Mouse (Mus musculus): ENCODE measurements around the gene Cog5.

Cog5 gene

DNA sequence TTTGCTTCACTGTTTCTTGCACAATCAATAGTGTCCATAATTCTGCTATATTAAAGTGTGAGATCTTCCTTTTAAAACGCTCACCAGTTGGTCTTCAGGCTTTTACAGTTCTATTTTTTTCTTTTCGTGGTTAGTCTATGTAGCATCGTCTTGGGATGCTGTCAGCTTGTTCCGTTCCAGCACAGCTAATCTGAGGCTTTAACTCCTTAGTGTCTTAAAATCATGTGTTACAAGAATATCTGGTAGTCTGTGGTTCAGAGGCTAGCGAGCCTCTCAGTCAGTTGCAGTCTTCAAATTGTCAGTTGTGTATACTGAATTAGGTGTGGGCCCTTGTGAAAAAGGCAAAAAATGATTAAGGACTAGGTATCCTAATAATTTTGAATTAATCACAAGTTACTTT, 57.6 kb downstream of the Cog5 start:
- DNase-seq, result peak; percentile 49 to 52

DNA sequence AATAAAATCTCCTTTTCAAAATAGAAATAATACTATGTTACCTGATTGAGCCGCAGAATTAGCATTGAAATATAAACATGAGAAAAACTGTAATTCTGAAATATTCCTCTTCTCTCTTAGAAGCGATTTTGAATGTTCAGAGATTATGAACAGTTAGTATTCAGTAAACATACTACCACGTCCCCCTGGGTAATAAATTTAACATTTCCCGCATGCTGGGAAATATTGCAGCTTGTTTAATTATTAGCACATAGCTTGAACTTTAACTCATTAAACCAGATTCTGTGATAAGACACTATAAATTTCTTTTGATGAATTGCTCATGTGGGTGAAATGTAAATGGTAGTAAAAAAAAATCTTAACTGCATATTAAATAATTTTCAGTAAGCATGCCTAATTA, 58.1 kb downstream of the Cog5 start:
- no peak for DNase-seq

DNA sequence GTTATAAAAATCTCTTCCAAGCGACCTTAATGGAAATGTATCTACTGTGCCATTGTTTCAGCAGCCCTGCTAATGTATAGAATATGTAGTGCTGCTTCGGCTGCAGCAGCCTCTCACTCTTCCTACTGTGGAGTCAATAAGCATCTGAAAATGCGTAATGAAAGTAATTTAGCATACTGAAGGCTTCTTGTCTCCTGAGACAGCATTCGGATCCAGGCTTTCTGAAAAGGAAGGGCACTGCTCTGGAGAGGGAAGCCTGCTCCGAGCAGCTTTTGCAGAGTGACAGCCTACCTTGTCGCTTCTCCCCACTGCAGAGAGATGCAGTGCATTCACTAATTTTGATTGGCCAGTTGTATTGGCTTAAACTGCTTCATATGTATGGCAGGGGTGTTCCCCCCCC, 58.9 kb downstream of the Cog5 start, which contains the start of gene Gpr22:
Gpr22 (minus strand) TSS at position 348 of the 400 bp plus-strand sequence.
- peak; percentile 83 to 86 for DNase-seq

DNA sequence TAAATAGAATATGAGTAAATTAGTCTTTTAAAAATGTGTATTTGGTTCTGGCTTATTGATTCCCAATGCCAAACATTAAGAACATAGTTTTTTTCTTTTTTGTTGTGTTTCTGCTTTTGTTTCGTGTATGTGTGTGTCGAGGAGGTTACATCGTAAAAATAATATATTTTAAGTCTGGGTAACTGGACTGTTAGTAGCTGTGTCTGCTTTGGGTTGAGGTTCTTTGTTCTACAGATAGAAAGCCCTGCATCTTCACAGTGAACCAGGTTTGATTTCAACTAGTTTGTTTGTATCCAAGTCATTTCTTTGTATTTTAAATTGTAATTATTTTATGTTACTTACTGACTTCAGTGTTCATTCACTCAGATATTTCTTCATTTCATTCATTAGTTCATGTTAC, 59.4 kb downstream of the Cog5 start:
- DNase-seq, result no peak

DNA sequence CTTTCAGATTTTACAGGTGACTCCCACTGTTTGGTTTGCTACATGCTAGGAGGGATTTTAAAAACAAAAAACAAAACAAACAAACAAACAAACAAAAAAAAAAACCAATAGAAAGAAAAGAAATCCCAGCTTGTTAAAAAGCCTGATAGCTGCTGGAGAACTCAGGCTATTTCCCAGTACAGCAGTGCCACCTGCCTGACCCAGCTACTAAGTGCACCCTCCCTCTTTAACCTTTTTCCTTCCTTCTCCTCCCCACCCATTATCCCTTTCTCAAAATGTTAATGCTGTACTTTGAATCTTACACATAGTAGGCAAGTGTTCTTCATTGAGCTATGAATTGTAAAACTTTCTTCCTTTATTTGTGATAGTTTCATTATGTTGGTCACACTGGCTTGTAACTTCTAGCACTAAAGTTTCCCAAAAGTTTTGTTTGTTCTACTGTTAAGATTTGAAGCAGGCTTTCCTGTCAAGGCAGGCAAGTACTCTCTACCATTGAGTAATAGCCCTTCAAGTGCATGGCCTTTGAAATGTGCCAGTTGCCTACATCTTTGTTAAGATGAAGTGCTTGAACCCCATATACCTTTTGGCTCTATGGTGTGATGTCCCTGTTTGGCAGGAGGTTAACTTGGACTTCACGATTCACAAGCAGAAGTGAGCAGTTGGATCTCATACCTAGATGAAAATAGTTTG, 65.1 kb downstream of the Cog5 start:
- DNase-seq, result peak in 1 of 2 experiments; percentile 47

DNA sequence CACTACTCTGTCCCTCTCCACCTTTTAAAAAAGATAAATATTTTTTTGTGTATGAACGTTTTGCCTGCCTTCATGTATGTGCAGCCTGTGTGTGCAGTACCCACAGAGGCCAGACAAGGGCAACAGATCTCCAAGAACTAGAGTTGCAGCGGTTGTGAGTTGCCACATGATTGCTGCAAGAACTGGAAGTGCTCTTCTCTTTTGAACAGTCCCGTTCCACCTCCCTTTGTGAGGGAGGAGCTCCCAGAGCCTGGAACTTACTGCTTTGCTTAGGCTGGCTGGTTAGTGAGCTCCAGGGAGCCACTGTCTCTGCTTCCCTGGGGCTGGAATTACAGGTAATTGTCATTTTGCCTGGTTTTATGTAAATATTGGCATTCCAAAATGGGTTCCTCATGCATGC, 69.9 kb downstream of the Cog5 start:
- DNase-seq, result no peak

DNA sequence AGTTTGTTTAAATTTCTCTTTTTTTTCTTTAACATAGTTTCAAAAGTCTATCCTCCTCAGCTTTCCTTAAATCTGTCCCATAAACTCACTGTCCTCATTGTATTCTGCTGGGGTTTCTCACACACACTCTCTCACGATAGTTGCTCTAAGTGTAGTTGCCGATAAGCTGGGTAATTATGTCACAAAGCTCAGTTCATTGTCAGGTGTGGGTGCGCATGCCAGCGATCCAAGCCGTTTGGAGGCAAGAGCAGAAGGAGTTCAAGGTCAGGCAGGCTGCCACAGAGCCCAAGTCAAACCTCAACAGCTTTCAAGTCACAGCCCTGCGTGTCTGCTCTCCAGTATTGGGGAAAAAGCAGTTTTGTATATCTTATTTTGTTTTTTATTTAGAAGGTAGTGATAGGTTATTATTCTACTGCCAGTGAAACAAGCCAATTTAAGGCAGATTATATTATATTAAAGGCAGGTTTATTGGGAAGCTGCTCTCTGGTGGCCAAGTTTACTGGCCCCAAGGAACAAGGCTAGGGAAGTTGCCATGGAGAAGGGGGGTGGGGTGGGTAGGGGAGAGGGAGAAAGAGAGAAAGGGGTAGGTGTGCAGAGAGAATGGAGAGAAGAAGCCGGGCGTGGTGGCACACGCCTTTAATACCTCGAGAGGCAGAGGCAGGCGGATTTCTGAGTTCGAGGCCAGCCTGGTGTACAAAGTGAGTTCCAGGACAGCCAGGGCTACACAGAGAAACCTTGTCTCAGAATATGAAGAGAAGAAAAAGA, 71.0 kb downstream of the Cog5 start:
- no peak for DNase-seq

DNA sequence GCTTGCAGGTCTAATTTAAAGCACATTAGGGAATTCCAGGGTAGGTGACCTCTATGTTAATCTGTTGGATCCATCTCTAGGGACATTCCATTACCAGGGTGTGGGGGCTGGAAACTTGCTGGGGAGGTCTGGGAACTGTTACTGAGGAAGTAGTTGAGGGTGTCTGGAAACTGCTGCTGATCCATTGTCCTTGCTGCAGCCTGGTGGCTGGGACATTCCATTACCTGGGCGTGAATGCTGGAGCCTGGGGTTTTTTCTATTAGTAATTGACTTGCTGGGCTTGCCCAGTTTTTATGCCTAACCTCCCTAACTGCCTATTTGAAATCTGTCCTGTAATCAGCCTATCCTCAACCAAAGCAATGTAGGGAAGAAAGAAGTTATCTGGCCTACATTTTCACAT, 72.0 kb downstream of the Cog5 start:
- DNase-seq, result no peak

DNA sequence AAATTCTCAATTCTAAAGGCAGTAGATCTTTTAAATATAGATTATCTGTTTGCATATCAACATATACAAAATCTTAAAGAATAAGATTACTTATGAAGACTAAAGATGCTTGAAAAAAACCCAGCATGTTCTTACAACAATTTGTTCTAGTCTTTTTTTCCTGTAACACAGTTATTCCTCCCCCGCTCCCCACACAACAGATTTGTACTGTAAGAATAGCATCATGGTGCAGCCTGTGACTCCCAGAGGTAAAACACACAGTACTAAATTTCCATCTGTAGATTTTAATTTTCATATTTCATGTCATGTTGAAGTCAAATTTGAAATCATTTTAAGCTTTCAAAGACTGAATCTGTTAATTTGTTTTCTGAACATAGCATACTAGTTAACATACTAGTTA, 75.5 kb downstream of the Cog5 start:
- DNase-seq, result no peak

DNA sequence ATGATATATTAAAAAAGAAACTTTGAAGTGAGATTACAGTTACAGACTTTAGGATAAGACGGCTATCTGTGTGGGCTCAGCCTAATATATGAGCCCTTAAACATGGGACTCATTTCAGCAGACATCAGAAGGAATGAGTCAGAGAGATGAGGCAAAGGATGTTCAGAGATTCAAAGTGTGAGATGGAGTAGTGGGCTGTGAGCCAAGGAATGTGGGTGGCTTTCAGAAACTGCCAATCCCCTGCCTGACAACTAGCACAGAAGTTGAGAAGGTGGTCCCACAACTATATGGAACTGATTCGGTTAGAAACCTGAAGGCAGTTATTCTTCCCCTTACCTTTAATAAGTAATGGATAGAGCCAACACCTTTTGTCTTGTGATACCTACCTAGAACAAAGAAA, 79.9 kb downstream of the Cog5 start:
- DNase-seq, result no peak

DNA sequence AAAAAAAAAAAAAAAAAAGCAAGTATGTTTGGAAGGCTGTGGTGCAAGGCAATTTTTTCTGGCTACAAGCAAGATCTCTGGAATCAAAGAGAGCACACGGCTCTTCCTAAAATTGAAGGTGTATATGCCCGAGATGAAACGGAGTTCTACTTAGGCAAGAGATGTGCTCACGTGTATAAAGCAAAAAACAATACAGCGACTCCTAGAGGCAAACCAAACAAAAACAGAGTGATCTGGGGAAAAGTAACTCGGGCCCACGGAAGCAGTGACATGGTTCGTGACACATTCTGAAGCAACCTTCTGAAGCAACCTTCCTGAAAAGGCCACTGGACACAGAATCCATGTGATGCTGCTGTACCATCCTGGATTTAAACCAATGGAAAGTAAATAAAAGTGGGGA, 92.6 kb downstream of the Cog5 start:
- no peak for DNase-seq

DNA sequence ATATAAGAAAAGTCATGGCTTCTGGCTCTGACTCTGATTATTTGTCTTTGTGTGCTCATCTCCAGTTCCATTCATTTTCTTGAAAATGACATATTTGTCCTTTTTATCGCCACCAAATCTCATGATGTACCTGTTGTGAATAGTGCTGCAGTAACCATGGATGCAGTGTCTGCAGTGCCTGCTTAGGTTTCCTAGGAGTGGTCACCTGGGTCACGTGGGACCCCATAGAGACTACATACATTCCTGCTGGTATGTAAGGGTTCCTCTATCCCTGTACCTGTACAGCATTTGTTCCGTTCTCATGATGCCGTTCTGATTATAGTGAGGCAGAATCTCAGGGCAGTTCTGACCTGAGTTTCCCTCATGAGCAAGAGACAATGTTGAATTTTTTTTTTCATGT, 95.2 kb downstream of the Cog5 start:
- DNase-seq, result no peak

DNA sequence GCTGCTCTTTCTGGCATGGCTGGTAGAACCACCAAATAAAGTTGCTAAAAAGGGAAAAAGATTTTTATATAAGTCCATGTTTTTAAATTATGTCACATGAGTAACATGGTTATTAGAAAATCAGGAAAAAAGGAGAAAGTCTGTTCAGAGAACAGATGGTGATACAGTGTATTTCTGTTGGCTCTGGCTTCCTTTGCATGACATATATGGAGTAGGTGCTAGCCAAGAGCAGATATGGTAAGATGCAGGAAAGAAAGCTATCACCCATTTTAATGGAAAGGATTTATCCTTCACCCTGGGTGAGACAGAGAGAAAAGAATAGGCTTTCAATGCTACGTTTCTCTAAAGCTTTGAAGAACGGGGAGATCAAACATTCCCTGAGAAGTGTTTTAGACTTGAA, 99.8 kb downstream of the Cog5 start:
- no peak for DNase-seq

DNA sequence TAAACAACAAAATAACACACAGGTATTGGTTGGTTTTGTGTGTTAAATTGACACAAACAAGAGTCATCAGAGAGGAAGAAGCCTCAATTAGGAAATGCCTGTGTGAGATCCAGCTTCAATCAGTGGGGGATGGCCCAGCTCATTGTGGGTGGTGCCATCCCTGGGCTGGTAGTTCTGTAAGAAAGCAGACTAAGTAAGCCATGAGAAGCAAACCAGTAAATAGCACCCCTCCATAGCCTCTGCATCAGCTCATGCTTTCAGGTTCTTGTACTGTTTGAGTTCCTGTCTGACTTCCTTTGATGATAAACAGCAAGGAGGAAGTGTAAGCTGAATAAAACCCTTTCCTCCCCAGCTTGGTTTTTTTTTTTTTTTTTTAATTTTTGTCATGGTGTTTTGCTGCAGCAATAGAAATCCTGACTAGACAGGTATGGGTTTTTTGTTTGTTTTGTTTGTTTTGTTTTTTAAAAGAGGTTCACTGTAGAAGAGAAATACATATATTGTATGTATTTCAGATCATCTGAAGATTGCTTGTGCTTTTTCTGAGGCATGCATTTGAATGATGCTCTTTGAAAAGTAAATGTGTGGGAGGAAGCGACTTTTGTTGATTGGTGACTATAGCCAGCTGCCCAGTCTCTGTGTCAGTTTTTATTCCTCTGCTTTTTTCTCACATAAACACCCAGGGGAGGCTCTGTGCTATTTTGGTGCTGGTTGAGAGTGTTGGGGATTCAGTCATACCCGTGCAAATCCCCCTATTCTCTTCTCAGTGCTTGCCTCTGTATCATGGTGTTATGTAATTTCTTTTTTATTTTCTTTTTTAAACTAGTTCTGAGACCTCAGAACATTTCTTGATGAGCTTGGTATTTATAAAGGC, 101.5 kb downstream of the Cog5 start:
- no peak for DNase-seq

DNA sequence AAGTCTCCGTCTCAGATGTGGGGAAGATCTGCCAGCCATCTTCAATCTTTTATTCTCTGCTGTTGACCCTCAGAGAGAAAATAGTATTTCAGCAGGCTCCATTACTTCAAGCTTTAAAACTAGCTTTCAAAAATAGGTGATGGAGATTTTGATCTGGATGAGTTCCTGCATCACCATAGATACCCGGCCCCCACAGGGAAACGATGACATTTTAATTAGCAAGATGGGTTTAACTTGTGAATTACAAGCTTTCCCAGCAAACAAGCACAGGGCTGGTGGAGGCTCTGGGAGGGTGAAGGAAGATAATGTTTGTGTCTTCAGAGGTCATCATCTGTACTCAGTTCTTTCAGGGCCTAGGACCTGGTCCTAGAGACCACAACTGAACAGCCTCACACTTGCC, 118.9 kb downstream of the Cog5 start:
- DNase-seq, result no peak

DNA sequence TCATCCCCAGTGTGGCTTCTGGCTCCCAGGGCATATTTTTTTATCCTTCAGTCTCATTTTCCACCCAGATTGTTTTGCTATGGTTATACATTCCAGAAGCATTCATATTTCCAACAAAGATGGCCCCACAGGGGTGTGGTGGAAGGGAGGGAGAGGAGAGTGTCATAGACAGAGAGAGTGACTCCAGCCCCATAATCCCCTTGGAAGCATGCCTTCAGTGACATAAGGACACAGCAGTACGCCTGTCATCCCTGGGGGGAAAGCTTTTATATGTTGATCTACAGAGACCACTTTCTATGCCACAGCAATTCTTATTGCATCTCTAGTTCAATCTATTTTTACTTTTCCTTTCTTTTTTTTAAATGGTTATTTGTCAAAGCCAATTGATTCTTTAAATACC, 129.6 kb downstream of the Cog5 start:
- DNase-seq, result peak; percentile 16 to 48

DNA sequence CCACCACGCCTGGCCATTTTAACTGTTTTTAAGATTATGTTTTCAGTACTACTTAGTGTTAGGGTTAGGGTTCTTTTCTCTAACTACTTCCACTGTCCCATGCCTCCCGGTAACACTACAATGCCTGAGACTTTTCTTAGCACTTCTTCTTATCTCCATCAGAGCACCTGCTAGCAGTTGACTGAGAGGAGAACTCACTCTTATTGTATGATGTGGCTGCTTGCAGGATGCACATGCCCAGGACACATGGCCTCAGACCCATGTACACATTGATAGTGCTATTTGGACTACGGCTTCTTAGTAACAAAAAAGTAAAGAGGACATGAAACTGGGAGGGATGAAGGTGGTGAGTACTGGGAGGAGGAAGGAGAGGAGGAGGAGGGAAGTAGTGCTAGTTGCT, 133.9 kb downstream of the Cog5 start:
- no peak for DNase-seq

DNA sequence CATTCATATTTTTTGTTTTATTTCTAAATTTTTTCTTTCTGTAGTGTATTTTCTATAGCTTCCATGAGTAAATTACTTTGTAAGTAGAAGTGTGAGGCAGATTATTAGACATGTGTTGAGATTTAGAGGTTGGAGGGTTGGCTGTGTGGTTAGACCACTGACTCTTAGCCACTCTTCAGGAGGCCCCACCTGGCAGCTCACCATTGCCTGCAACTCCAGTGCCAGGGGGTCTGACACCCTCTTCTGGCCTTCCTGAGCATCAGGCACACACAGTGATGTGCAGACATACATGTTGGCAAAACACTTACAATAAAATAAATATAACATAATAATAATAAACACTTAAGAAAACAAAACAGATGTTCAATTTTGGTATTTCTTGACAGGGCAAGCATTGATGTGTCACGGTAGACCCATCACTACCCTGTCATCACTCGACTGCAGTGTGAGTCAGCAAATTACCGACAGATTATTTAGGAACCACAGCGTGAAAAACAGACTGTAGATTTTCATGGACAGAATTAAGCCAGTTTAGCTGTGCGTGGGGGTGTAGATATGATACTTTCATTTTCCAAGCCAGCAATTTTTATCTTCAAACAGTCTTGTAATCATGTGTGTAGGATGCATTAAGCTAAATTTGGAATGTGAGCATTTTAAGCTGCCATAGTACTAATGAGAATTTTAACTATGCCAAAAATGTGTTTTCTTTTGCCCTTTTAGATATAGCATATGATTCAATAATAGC, 151.9 kb downstream of the Cog5 start:
- DNase-seq, result no peak

DNA sequence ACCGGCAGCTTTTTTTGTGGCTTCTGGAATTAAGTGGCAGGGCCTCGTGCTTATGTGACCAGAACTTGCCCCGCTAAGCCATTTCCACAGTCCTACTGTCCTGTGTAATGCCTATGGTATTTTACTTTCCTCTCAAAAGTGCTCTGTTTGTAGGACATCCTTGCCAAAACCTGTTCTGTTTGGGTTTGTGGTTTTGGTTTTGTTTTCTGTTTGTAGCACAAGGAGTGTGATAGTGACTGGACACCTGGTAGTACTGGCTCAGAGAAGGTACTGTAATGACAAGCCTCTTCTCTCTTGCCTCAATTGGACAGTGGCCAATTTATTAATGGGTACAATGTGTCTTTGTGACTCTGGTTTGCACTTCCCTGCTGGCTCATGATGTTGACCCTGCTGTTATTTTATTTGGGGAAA, 163.4 kb downstream of the Cog5 start:
- peak; percentile 50 to 54 for DNase-seq

DNA sequence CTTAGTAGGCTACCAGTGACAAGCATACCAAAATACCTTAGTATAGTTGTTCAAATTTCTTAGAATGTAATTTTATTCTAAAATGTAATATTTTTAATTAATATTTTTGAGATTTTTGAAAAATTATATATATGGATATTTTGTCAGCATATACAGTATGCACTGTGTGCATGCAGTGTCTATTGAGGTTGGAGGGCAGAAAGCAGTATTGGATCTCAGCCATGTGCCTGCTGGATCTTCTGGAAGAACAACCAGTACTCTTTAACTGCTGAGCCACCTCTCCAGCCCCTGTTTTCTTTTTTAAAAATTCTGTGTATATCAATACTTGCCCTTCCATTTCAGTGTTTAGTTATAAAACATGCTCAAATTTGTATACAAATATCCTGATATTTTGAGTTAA, 164.4 kb downstream of the Cog5 start:
- peak in 1 of 2 experiments; percentile 31 for DNase-seq

DNA sequence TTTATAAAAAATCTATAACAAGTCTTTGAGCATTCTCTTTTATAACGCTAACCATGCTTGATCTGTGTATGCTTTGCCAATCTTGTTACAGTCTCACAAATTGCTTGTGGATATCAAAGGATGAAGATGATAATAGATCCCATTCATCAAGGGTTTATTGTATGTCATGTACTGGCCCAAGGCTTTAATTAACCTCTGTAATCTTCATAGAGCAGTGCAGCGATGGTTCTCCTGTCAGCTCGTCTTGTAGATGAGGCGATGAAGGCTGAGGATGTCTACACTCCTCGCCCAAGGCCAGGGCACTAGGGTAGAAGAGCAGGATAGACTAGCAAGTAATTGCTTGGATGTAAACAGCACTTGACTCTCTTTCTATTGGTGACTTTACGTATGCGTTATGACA, 164.9 kb downstream of the Cog5 start:
- no peak for DNase-seq

DNA sequence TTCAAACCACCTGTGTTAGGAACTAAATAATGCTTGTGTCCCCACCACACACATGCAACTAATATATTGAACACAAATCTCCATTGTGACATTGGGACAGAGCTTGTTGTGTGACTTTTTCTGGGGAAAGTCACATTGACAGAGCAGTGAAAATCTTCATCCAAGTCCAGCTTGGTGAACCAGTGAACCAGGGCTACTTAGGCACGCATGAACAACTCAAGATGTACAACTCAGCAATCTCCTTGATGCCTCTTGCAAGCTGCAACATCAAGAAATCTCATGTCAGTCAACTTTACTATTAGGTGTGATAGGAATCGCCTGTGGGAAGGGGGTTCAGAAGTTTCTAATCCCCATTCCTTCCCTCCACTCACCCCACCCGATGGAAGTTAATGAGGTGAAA, 169.0 kb downstream of the Cog5 start:
- DNase-seq, result no peak

DNA sequence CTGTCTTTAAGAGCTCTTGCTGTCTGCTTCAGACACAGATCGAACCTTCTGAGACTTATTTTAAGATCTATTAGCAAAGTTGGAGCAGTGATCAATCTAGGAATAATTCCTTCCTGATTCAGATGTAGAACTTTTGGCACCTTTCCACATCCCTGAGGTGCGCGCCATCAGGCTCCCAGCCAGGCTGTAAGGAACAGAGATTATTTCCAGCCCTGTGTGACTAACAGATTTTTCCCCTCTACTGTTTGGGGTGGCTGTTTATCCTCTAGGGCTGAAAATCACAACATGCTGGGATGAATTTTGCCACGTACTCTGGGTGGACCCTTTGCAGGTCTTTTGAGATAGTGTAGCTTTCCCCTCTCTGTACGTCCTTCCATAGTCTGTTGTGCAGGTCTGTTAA, 170.2 kb downstream of the Cog5 start:
- DNase-seq, result peak; percentile 69 to 75

Measured in cerebellum, postnatal 25 days (tissue).